Mouse (Mus musculus): ENCODE measurements around the gene Rab44. TPM values are rescaled to one million over a fixed set of nuclear protein-coding genes. Genes with fewer than 3 reads are reported as not detected.

Rab44 gene
- total and polyA plus RNA-seq, 3 experiments = 13.3 to 72.8 (median 23.0) TPM

DNA sequence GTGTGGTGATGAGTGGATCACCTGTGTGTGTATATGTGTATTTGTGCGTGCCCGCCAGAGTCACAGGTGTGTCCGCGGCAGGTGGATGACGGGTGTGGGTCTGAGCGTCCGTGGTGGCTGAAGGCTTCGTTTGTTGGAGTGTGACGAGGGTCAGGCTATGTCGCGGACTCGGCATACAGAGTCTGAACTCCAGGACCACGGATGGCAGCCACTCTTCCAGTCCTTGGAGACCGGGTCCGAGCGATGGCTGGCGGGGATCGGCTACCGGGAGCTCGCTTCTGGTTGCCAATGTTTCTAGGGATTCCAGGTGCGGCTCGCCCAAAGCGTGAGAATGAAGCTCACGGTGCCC lies 20.0 kb upstream of the Rab44 start:
- no peak for ATAC-seq (ENCODE audit: extremely low read depth, insufficient number of reproducible peaks, low FRiP score, poor library complexity, severe bottlenecking)
- no peak for TF ChIP-seq CTCF (IDR thresholded peaks at IDR 0.05; ENCODE audit: low read depth, low read length)
- peak; percentile 22; the same call in 1 of the 2 replicates for TF ChIP-seq POLR2AphosphoS5 (IDR thresholded peaks at IDR 0.05; ENCODE audit: insufficient replicate concordance, low read depth, low read length)
- H3K27me3 ChIP-seq (ENCODE audit: insufficient read depth, low read length) = no peaks in the 10 kb centered on the region

DNA sequence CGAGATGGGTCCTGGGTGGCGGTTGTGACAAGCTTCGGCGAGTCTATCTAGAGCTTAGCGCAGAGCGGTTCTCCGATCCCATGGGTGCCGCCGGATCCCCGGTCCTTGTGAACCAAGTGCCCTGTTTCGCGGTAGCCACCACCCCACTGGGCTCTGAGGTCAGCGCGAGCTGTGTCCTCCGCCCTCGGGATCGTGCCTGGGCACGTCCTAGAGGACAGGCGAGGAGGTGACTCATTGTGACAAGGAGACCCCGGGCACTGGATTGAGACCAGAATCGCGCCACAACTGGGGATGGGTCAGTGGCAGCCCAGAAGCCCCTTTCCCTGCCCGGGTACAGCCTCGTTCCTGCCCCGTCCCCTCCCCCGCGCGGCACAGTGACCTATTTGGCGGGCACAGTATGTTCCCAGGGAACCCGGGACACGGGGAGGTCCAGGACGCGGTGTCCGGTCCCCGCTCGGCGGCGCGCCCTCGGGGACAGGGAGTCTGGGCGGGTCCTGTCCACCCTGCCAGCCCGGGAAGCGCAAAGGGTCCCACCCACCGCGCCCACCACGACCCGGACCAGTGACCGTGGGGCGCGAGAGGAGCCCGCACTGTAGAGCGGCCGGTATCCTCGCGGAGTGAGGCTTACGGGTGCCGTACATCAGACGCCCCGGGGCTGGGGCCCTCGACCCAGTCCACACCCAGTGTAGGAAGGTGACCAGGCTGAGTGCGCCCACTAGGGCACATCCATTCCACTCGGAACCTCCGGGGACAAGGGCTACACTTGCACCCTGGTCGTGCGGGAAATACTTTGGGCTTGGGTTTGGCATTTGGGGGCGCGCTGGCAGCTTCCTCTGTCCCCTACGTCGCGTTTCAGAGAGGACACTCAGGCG lies 19.4 kb upstream of the Rab44 start:
- Histone ChIP-seq H3K4me3 (ENCODE audit: low read depth, low read length) (peak overlapping the region; percentile 98), H3K9me3 (replicated peaks) (no peaks in the 10 kb centered on the region), H3K27me3 (ENCODE audit: insufficient read depth, low read length) (no peaks in the 10 kb centered on the region), H3K4me1 (ENCODE audit: insufficient read depth, low read depth, low read length) (peaks cover 91% of the 10 kb centered on the region), H3K36me3 (replicated peaks) (peaks cover 56% of the 10 kb centered on the region)
- DNase-seq (ENCODE audit: low spot score) (no peak), ATAC-seq (ENCODE audit: extremely low read depth, insufficient number of reproducible peaks, low FRiP score, poor library complexity, severe bottlenecking) (no peak)
- TF ChIP-seq GATA2 (IDR thresholded peaks at IDR 0.05; ENCODE audit: borderline replicate concordance, low read depth, low read length) = no peak
- TF ChIP-seq GATA1 (IDR thresholded peaks at IDR 0.05; ENCODE audit: borderline replicate concordance, low read length) = no peak
- TF ChIP-seq TAL1 (conservative IDR thresholded peaks at IDR 0.05; ENCODE audit: low read depth, low read length) = no peak
- TF ChIP-seq CTCF (IDR thresholded peaks at IDR 0.05; ENCODE audit: low read depth, low read length) = no peak
- TF ChIP-seq POLR2AphosphoS5 (IDR thresholded peaks at IDR 0.05; ENCODE audit: insufficient replicate concordance, low read depth, low read length) = no peak; the same call in 1 of the 2 replicates

More for the DNA sequence above, 20.0 kb upstream of the Rab44 start:
- H3K9me3 ChIP-seq (replicated peaks) = no peaks in the 10 kb centered on the region
- no peak for DNase-seq (ENCODE audit: low spot score)
- peaks cover 50% of the 10 kb centered on the region for H3K36me3 ChIP-seq (replicated peaks)
- H3K4me1 ChIP-seq (ENCODE audit: insufficient read depth, low read depth, low read length) = peaks cover 92% of the 10 kb centered on the region
- peak overlapping the region; percentile 98 for H3K4me3 ChIP-seq (ENCODE audit: low read depth, low read length)

GRCm38 (mm10) chr17:29095201-29095733 lies 18.7 kb upstream of the Rab44 start:
- Histone ChIP-seq H3K36me3 (replicated peaks) (peaks cover 63% of the 10 kb centered on the region), H3K27me3 (ENCODE audit: insufficient read depth, low read length) (no peaks in the 10 kb centered on the region), H3K9me3 (replicated peaks) (no peaks in the 10 kb centered on the region), H3K4me3 (ENCODE audit: low read depth, low read length) (peak overlapping the region; percentile 98), H3K4me1 (ENCODE audit: insufficient read depth, low read depth, low read length) (peaks cover 90% of the 10 kb centered on the region)
- DNase-seq (ENCODE audit: low spot score) = peak; percentile 83
- ATAC-seq (ENCODE audit: extremely low read depth, insufficient number of reproducible peaks, low FRiP score, poor library complexity, severe bottlenecking) = peak; percentile 58
- TF ChIP-seq TAL1 (conservative IDR thresholded peaks at IDR 0.05; ENCODE audit: low read depth, low read length) (no peak), CTCF (IDR thresholded peaks at IDR 0.05; ENCODE audit: low read depth, low read length) (peak; percentile 93), POLR2AphosphoS5 (IDR thresholded peaks at IDR 0.05; ENCODE audit: insufficient replicate concordance, low read depth, low read length) (peak; percentile 87; the same call in 1 of the 2 replicates), GATA2 (IDR thresholded peaks at IDR 0.05; ENCODE audit: borderline replicate concordance, low read depth, low read length) (no peak), GATA1 (IDR thresholded peaks at IDR 0.05; ENCODE audit: borderline replicate concordance, low read length) (no peak)

DNA sequence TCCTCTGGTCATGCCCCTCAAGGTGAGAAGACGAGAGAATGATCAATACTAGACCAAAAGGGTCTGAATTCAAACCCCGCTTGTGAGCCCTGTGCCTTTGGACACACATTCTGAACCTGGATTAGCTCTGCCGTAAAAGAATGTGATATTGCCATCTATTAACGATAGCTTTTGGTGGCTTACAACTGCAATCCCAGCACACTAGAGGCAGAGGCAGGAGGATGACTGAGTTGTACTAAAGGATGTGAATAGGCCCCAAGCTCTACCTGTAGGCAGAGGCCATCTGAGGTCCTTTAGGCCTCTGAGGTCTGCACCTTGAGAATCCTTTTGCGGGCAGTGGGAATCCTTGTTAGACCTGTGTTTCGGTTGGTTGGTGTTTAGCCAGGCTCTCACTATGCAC lies 17.7 kb upstream of the Rab44 start:
- Histone ChIP-seq H3K9me3 (replicated peaks) (no peaks in the 10 kb centered on the region), H3K36me3 (replicated peaks) (peaks cover 70% of the 10 kb centered on the region), H3K27me3 (ENCODE audit: insufficient read depth, low read length) (no peaks in the 10 kb centered on the region), H3K4me1 (ENCODE audit: insufficient read depth, low read depth, low read length) (peaks cover 80% of the 10 kb centered on the region), H3K4me3 (ENCODE audit: low read depth, low read length) (peak overlapping the region; percentile 98)
- DNase-seq (ENCODE audit: low spot score) (no peak), ATAC-seq (ENCODE audit: extremely low read depth, insufficient number of reproducible peaks, low FRiP score, poor library complexity, severe bottlenecking) (no peak)
- TF ChIP-seq CTCF (IDR thresholded peaks at IDR 0.05; ENCODE audit: low read depth, low read length) (no peak), POLR2AphosphoS5 (IDR thresholded peaks at IDR 0.05; ENCODE audit: insufficient replicate concordance, low read depth, low read length) (no peak), GATA2 (IDR thresholded peaks at IDR 0.05; ENCODE audit: borderline replicate concordance, low read depth, low read length) (no peak), GATA1 (IDR thresholded peaks at IDR 0.05; ENCODE audit: borderline replicate concordance, low read length) (no peak), TAL1 (conservative IDR thresholded peaks at IDR 0.05; ENCODE audit: low read depth, low read length) (no peak)

DNA sequence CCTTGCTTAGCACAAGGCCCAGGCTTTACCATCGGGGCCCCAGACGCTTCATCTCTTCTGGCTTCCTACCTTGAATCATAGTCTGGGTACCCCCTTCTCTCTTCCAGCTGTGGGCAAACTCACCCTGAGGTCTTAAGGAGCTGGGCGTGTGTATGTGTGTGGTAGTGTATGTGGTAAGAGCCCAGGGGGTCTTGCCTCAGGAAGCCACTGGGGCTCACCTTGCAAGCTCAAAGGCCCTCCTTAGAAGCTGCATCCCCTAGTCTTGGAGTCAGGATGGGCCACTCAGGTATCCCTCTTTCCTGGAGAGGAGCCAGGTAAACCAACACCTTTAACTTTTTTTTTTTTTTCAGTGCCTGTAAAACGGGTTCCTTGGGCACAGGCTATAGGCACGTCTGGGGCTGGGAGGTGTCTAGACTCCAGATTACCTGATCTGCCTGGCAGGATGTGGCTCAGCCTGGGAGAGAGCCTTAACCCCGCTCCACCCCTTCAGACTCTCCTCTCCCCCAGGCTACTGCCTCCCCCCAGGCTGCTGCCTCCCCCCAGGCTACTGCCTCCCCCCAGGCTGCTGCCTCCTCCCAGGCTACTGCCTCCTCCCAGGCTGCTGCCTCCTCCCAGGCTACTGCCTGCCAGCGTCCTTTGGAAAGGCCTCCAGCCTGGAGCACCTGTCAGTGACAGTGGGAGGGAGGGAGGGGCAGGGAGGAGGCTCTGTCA lies 16.9 kb upstream of the Rab44 start:
- Histone ChIP-seq H3K4me3 (ENCODE audit: low read depth, low read length) (peak overlapping the region; percentile 98), H3K27me3 (ENCODE audit: insufficient read depth, low read length) (no peaks in the 10 kb centered on the region), H3K4me1 (ENCODE audit: insufficient read depth, low read depth, low read length) (peaks cover 73% of the 10 kb centered on the region), H3K9me3 (replicated peaks) (no peaks in the 10 kb centered on the region), H3K36me3 (replicated peaks) (peaks cover 70% of the 10 kb centered on the region)
- TF ChIP-seq TAL1 (conservative IDR thresholded peaks at IDR 0.05; ENCODE audit: low read depth, low read length) (no peak), CTCF (IDR thresholded peaks at IDR 0.05; ENCODE audit: low read depth, low read length) (no peak), GATA1 (IDR thresholded peaks at IDR 0.05; ENCODE audit: borderline replicate concordance, low read length) (no peak), POLR2AphosphoS5 (IDR thresholded peaks at IDR 0.05; ENCODE audit: insufficient replicate concordance, low read depth, low read length) (no peak), GATA2 (IDR thresholded peaks at IDR 0.05; ENCODE audit: borderline replicate concordance, low read depth, low read length) (no peak)
- DNase-seq (ENCODE audit: low spot score) (no peak), ATAC-seq (ENCODE audit: extremely low read depth, insufficient number of reproducible peaks, low FRiP score, poor library complexity, severe bottlenecking) (no peak)

DNA sequence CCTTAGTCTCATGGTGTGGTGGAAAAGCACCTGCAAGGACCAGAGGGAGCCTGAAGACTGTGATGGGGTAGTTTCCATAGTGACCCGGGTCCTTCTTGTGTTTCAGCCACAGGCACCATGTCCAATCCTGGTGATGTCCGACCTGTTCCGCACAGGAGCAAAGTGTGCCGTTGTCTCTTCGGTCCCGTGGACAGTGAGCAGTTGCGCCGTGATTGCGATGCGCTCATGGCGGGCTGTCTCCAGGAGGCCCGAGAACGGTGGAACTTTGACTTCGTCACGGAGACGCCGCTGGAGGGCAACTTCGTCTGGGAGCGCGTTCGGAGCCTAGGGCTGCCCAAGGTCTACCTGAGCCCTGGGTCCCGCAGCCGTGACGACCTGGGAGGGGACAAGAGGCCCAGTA lies 15.7 kb upstream of the Rab44 start:
- Histone ChIP-seq H3K4me1 (ENCODE audit: insufficient read depth, low read depth, low read length) (peaks cover 60% of the 10 kb centered on the region), H3K4me3 (ENCODE audit: low read depth, low read length) (peak overlapping the region; percentile 42; the same call in 1 of the 2 replicates), H3K36me3 (replicated peaks) (peaks cover 70% of the 10 kb centered on the region), H3K9me3 (replicated peaks) (no peaks in the 10 kb centered on the region), H3K27me3 (ENCODE audit: insufficient read depth, low read length) (no peaks in the 10 kb centered on the region)
- DNase-seq (ENCODE audit: low spot score) (no peak), ATAC-seq (ENCODE audit: extremely low read depth, insufficient number of reproducible peaks, low FRiP score, poor library complexity, severe bottlenecking) (no peak)
- TF ChIP-seq GATA1 (IDR thresholded peaks at IDR 0.05; ENCODE audit: borderline replicate concordance, low read length) (no peak), CTCF (IDR thresholded peaks at IDR 0.05; ENCODE audit: low read depth, low read length) (no peak), TAL1 (conservative IDR thresholded peaks at IDR 0.05; ENCODE audit: low read depth, low read length) (no peak), GATA2 (IDR thresholded peaks at IDR 0.05; ENCODE audit: borderline replicate concordance, low read depth, low read length) (no peak), POLR2AphosphoS5 (IDR thresholded peaks at IDR 0.05; ENCODE audit: insufficient replicate concordance, low read depth, low read length) (no peak; the same call in 1 of the 2 replicates)

All from G1E (cell line).